Mouse (Mus musculus): ENCODE data around the gene Stk32b. TPM values are rescaled to one million over a fixed set of nuclear protein-coding genes. Genes with fewer than 3 reads are reported as not detected.

Gene Stk32b
- total RNA-seq (2022): 1 to 10 TPM in 1 of 4 experiments, under 1 TPM in 3; 0.41 to 1.4 (median 0.84) TPM

DNA sequence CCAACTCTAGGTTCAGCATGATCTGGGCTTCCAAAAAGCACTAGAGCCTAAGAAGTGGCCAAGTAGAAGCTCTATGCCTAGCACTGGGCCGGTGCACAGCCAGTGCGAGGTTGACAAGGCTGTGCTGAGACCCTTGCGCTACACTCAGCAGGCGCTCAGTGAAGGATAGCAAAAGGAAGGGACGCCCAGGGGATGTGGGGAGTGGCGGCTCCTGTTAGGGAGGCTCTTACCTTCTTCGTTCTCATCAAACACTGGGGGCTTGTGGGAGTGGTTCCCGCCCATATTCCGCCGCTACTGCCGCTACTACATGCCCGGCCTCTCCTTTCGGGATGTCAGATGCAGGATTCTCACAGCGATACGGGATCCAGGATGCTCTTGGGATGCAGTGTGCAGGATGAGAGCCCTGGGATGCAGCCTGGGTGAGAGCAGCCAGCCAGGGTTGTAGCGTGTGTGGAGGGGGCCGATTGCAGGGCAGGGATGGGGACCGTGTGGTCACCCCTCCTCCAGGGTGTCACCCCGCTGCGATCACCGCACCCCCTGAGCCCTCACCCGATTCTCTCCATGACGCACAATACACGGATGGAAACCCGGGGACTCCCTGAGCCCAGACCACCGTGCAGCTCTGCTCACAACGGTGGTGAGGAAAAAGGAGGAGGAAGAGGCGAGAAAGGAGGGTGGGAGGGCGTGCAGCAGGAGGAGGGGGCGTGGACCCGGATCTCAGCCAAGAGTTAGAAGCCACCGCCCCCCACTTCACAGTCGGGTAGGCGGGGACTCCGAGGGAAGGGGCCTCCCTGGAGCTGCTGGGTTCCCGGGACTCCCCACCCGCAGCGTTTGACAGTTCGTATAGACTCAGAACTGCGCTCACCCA lies at the start of gene Stk32b:
Stk32b (minus strand) TSS at position 667 of the 868 bp plus-strand sequence.
- no peak for DNase-seq

GRCm38 (mm10) chr5:37765851-37766250 lies 48.9 kb upstream of the Stk32b start:
- DNase-seq: no peak

- no peak for DNase-seq
Measured at GRCm38 (mm10) chr5:37762046-37762445, 45.1 kb upstream of the Stk32b start.

- peak; percentile 91 for DNase-seq
Measured at GRCm38 (mm10) chr5:37753366-37753765, 36.4 kb upstream of the Stk32b start.

DNA sequence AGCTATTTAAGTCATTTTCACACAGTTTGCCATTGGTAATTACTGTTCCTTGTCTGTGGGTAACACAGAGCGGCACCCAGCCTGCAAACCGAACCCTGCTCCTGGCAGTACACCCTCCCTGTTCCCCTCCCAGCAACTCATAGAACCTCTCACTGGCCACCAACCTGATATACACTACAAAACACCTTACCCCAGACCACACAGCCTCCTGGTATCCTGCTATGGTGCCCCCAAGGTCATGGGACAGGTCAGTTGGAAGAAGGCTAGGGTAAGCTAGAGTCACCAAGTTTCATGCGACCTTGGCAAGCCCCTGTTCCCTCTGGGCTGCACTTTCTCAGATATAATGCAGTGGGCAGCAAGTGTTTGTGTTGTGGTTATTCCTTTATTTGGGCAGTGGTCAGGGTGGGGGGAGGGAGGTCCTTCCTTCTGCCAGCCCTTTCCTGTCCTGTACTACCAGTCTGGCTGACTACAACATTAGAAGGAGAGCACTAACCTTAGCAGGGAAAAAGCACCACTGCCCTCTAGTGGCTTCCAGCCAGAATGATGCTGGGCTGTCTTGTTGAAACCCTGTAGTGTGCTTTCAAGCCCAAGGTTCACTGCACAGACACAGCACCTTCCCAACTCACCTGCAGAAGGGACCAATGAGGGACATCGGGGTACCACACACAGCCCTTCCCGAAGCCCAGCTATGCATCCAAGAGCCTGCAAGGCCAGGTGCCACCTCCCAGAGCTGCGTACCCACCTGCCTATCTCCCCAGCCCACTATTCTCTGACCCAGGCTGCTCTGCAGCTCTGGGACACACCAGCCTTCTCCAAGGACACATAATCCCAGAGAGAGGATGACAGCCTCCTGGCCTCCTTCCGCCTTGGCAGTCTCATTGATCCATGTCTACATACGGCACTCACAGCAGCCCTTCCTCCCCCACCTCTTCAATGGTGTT lies 35.3 kb upstream of the Stk32b start:
- DNase-seq: peak; percentile 69

- no peak for DNase-seq
Measured at GRCm38 (mm10) chr5:37743889-37744707, 27.1 kb upstream of the Stk32b start.

DNA sequence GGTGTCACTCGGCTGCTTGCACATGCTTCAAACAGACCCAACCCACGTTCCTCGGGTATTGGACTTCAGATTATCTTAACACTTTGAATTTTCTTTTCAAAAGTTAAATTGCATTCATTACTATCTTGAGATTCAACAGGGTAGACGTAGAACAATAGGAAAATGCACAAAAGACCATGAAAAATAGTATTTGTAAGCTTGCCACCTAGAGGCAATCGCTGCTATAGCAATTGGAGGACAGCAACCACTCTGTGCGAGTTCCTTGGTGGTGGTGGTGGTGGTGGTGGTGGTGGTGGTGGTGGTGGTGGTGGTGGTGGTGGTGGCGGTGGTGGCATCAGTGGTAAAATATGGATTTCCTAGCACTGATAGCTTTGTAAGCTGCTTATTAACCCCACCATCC lies 19.2 kb upstream of the Stk32b start:
- no peak for DNase-seq

GRCm38 (mm10) chr5:37735224-37735623 lies 18.3 kb upstream of the Stk32b start, which contains the start of gene Cytl1:
Gene Cytl1, plus strand, starts transcription at chr5:37735519.
- DNase-seq: no peak

- no peak for DNase-seq
Measured at GRCm38 (mm10) chr5:37730781-37731180, 13.8 kb upstream of the Stk32b start.

- no peak for DNase-seq
Measured at GRCm38 (mm10) chr5:37725220-37725886, 8.4 kb upstream of the Stk32b start.

DNA sequence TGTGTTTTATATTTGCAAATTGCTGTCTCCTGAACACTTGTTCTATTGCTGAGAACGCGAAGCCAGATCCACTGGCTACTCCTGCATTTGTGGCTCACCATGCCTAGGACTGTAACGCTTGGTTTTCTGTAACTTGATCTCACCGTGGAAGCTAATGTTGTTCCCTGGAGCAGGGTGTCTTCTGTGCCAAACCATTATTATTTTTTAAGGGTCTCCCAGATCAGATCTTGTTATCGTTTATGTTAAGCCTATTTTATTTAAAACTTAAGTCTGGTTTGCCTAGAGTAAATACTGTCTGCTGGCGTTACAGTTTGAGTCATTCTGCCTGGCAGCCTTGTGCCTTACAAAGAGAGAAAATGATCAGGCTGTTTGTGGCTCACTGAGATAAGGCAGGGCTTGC lies 3.7 kb upstream of the Stk32b start:
- no peak for DNase-seq

DNA sequence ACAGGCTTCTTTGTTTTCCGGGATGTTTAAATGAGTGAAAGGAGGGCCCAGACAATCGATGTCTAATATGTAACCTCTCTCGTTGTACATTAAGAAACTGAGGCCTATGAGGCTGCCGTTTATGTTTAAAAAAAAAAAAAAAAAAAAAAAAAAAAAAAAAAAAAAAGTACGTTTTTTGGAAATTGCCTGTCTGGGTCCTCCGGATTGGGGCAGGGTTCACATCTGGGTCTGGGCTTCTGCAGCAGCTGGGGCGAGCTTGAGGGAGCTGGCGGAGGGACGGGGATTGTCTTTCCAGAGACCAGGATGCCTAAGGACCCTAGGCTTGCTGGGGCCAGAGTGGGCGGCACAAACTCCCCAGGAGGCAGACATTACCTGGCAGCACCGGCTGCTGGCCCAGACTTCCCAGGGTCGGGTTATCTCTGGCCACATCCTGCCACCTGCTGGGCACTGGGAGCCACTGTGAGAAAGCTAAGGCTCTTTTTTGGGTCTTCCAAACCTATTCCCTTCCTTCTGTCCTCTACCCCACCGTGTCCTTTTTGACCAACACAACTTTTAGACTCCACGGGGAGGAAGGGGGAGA lies 503 bp upstream of the Stk32b start:
- peak; percentile 3 for DNase-seq

DNA sequence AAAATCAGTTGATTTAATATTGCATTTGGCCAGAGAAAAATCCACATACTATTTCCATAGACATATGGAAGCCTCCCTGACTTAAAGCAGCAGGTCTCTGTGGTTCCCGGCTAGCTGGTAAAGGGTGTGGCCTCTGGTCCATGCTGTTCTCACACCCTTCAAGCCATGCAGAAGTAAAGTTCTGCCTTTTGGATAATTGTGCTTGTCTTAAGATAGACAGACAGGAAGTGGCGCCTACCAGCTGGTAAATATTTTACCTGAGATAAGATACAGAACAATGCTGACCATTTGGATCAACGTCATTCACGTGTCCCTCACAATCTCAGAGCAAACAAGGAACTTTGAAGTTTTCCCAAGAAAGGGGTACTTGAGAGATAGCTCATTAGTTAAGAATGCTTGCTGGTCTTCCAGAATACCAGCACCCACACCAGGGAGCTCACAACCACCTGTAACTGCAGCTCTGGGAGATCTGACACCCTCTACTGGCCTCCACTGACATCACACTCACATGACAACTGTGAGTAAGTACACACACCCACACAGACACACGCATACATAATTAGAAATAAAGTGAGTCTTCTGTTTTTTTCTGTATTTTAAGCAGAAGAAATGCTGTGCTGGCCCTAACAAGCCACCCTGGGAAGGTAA lies 7.6 kb downstream of the Stk32b start:
- no peak for DNase-seq

GRCm38 (mm10) chr5:37708124-37708523 lies 8.8 kb downstream of the Stk32b start:
- no peak for DNase-seq

DNA sequence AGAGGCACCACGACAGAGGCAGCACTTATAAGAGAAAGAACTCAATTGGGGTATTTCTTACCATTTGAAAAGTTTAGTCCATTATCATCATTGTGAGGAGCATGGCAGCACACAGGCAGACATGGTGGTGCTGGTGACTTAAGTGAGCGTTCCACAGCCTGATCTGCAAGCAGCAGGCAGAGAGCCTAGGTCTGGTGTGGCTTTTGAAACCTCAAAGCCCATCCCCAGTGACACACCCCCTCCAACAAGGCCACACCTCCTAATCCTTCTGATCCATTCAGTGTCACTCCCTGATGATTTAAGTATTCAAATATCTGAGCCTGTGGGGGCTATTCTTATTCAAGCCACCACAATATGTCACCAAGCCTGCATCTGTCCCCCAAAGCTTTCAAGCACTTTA lies 12.0 kb downstream of the Stk32b start:
- DNase-seq: no peak

DNA sequence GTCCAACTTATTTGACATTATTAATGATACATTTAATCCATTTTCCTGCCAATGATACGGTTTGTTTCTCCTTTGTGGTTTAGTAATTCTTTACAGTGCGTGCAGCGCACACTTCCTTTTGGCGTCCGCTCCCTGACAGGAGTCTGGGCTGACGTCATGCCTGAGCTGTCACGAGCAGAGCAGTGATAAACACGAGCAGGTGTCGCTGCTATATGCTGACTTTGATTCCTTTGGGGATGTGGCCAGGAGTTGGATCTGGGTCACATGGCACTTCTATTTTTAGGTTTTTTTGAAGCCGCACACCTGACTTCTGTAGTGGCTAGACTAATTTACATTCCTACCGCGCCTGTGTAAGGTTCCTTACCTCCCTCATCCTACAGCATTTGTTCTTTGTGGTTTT lies 17.2 kb downstream of the Stk32b start:
- DNase-seq: no peak

- DNase-seq: no peak
Measured at GRCm38 (mm10) chr5:37697286-37697685, 19.7 kb downstream of the Stk32b start.

- no peak for DNase-seq
Measured at GRCm38 (mm10) chr5:37695773-37696172, 21.2 kb downstream of the Stk32b start.

GRCm38 (mm10) chr5:37692759-37693158 lies 24.2 kb downstream of the Stk32b start:
- no peak for DNase-seq

DNA sequence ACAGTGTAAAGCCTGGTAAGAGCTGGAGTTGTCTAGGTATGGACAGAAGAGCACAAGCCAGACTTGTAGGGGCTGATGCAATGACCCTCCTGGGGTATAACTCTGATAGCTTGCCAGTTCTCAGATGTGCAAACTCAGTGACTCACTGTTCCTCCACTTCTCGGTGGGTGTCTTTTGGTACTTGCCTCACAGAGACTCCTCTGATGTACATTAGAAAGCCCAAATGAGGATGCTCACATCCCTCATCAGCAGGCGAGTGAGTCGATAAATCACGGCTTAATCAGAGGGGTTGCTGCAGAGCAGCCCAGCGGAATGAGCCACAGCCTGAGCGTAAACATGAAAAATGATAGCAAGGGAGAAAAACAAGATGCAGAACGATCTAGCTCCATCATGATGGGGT lies 46.2 kb downstream of the Stk32b start:
- no peak for DNase-seq

GRCm38 (mm10) chr5:37664962-37665361 lies 52.0 kb downstream of the Stk32b start:
- no peak for DNase-seq
